In genomic region chr1:62717552-62718236, GRCm38 (mm10) we compare ENCODE assay signal across 8 mouse cellular contexts. TPM values are rescaled to one million over a fixed set of nuclear protein-coding genes. Genes with fewer than 3 reads are reported as not detected.
DNase-seq lines count a peak whose midpoint lies in the region; ATAC-seq and TF ChIP-seq lines count a peak whose summit lies in the region.

No protein-coding gene starts in this region.

- 67% methylated on average over 13 of the region's 13 CpGs for WGBS in kidney, embryonic 16.5 days

- no peak overlapping the region for H3K27ac ChIP-seq in embryonic fibroblast, embryonic 13.5 days (ENCODE audit: insufficient read depth, low read length)
- no peak overlapping the region for H3K27ac ChIP-seq in kidney, embryonic 16.5 days (ENCODE audit: low read length)

- intact Hi-C loops in left cerebral cortex, postnatal 4 days (cut with DNase I), result no loop called here

- peak; percentile 62; the same call in 1 of the 2 replicates for TF ChIP-seq CTCF in embryonic fibroblast, embryonic 13.5 days (IDR thresholded peaks at IDR 0.05; ENCODE audit: borderline replicate concordance, insufficient read depth, low read length)

- no peak for ATAC-seq in kidney, embryonic 16.5 days (ENCODE audit: low FRiP score, low TSS enrichment)

- peaks cover 35% of the 10 kb centered on the region for H3K4me1 ChIP-seq in embryonic fibroblast, embryonic 13.5 days (ENCODE audit: control insufficient read depth, insufficient read depth, low read length)
- peaks cover 10% of the 10 kb centered on the region for H3K4me1 ChIP-seq in kidney, embryonic 16.5 days (ENCODE audit: insufficient read depth, low read length)

- H3K4me3 ChIP-seq in embryonic fibroblast, embryonic 13.5 days (ENCODE audit: insufficient read depth, low read length), result no peak overlapping the region
- no peak overlapping the region for H3K4me3 ChIP-seq in kidney, embryonic 16.5 days (ENCODE audit: low read length)

- H3K9ac ChIP-seq in kidney, embryonic 16.5 days (replicated peaks; ENCODE audit: low read length), result no peak overlapping the region

- H3K4me2 ChIP-seq in kidney, embryonic 16.5 days (replicated peaks; ENCODE audit: low read depth, low read length), result no peak overlapping the region

- peaks cover 29% of the 10 kb centered on the region for H3K27me3 ChIP-seq in kidney, embryonic 16.5 days (ENCODE audit: insufficient read depth, low read length)

- no peaks in the 10 kb centered on the region for H3K9me3 ChIP-seq in kidney, embryonic 16.5 days (ENCODE audit: low read length)

- TF ChIP-seq POLR2A in embryonic fibroblast, embryonic 13.5 days (IDR thresholded peaks at IDR 0.05; ENCODE audit: low read depth, low read length), result no peak

- H3K36me3 ChIP-seq in kidney, embryonic 16.5 days (ENCODE audit: insufficient read depth, low read length), result peaks cover 3% of the 10 kb centered on the region; the same call in 1 of the 2 replicates

- DNase-seq in cerebellum, postnatal 10 days, result peak; percentile 70 to 77
- no peak for DNase-seq in cerebellum, adult 11-12 months
- DNase-seq in 3134 (ENCODE audit: extremely low read depth, insufficient read length, low spot score), result peak; percentile 54
- DNase-seq in left cerebral cortex, postnatal 4 days, result peak; percentile 62
- peak; percentile 68 for DNase-seq in telencephalon, adult 2 months (ENCODE audit: low read depth, low spot score)
- no peak for DNase-seq in yolk sac, embryonic 10.5 days (ENCODE audit: low spot score)

RNA-seq across cellular contexts. Expression of gene Nrp2, which starts 14.6 kb away (rescaled TPM):
- 37.2 and 74.9 TPM in 2 replicates for polyA plus RNA-seq in embryonic fibroblast, embryonic 13.5 days (2011; ENCODE audit: insufficient read length, low read depth, missing spikeins)
- total RNA-seq in left cerebral cortex, postnatal 4 days (2021), result 10 to 100 TPM; 49.9 to 86.2 TPM
- polyA plus RNA-seq in kidney, embryonic 16.5 days (2015; fragmentation: Nextera tagmentation; extraction: Ambion mirVana), result 10.2 and 11.2 TPM in 2 replicates

Comparison
In these comparisons a context has a peak if more than half of its experiments do, and no peak if none do; other contexts are left out.
1. DNase-seq: peak in cerebellum, postnatal 10 days (2 of 2), 3134 (single experiment), left cerebral cortex, postnatal 4 days (single experiment) and telencephalon, adult 2 months (single experiment); none in cerebellum, adult 11-12 months (single experiment) and yolk sac, embryonic 10.5 days (single experiment).